Mouse (Mus musculus): ENCODE results near the gene Zbtb20.
"Not testable (repeated sequence)": the region's sequence is repeated elsewhere in the genome, so short reads cannot be mapped to it uniquely, and the experiment has no call there.

Zbtb20 gene

GRCm38 (mm10) chr16:42910016-42910415 is 34.3 kb downstream of the Zbtb20 start:
- no peak for DNase-seq (ENCODE audit: low spot score)

DNA sequence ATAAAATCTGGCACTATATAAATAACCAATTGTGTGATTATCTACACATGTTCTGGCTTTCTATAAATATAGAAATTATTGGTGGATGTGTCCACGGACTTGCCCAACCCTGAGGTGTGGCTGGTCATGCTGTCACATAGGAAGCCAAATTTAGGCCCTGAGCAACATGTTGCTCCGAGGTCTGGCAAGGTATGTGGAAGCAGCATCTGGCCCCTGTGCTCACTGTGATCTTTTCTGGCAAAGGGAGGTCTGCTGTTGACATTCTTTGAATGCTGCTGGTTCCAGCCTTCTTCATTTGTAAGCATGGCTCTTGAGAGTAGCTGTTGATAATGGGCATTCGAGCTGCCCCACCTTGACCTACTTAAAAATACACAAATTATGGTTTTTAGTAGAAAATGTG is 35.0 kb downstream of the Zbtb20 start:
- DNase-seq (ENCODE audit: low spot score): no peak

DNA sequence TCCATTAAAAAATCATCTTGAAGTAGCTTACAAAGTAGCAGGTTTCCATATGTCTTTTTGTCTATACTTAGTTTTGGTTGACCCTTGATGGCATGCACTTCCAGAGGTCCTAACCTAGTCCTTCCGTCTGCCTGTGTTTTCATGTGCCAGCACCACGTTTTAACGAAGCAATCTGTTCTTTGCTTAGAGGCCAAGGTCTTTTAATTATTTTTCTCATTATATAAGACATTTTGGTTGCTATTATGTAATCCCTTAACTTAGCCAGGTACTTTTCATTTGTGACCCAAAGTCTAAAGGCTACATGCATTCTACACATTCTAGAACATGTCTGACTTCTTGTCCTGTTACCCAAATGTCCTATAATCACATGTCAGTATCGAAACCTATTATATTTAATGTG is 35.6 kb downstream of the Zbtb20 start:
- DNase-seq (ENCODE audit: low spot score): no peak

DNA sequence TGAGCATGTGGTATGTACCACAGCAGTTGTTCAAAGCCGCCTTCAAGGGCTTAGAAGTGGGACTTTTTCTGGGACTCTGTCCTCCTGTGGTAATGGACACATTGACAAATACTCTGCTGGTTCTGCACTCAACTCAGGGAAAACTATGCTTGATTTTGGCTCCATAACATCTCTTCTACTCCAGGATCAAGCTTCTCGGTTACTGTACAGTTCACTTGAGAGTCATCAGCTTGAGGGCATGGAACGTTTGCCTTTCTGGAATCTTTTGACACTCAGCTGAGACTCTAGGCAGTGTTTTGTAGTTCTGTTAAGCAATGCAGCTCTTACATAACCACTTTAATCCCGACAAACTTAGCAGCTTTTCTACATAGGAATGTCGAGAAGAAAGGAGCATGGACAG is 36.1 kb downstream of the Zbtb20 start:
- DNase-seq (ENCODE audit: low spot score): no peak

GRCm38 (mm10) chr16:42913291-42913690 is 37.6 kb downstream of the Zbtb20 start:
- DNase-seq (ENCODE audit: low spot score): no peak

- peak; percentile 59 for DNase-seq (ENCODE audit: low spot score)
These were observed 38.9 kb downstream of the Zbtb20 start for GRCm38 (mm10) chr16:42914457-42915085.

DNA sequence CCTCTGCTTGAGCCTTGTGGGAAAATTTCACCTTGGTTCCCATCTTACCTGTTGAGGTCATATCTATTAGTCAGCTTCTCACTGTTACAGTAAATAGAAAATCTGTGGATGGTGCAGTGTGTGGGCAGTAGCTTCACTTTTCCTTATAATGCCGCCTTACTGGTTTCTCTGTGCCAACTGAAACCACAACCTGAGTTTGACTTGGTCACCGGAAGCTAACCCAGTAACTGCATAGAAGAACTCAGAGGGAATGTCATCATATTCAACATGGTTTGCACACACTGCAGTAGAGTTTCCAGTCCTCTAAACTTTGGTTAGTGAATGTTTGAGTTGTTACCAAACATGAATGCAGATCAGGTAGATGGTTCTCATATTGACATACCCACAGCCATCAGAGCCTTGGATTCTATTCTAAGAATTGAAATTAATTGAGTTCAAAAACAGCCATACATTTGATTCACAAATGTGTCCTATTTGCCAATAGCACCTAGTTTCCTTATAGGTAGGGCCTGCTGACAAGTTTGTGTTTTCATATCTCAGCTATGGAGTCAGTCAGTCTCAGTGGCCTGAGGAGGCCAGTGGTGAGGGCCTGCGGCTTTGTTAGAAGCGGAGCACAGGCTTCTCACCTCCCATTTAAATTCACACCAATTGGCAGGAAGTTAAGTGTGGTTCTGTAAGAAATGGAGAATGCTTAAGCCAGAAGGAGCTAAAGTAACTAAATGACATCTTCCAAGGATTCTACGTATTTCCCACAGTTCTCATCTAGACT is 44.5 kb downstream of the Zbtb20 start:
- DNase-seq (ENCODE audit: low spot score): no peak

GRCm38 (mm10) chr16:42921436-42921835 is 45.8 kb downstream of the Zbtb20 start:
- no peak for DNase-seq (ENCODE audit: low spot score)

- DNase-seq (ENCODE audit: low spot score): no peak
These were observed 62.5 kb downstream of the Zbtb20 start for GRCm38 (mm10) chr16:42938211-42938610.

- no peak for DNase-seq (ENCODE audit: low spot score)
These were observed 71.3 kb downstream of the Zbtb20 start for GRCm38 (mm10) chr16:42947016-42947415.

GRCm38 (mm10) chr16:42955401-42955800 is 79.7 kb downstream of the Zbtb20 start:
- not testable (repeated sequence) for DNase-seq (ENCODE audit: low spot score)

- no peak for DNase-seq (ENCODE audit: low spot score)
These were observed 97.2 kb downstream of the Zbtb20 start for GRCm38 (mm10) chr16:42972872-42973271.

DNA sequence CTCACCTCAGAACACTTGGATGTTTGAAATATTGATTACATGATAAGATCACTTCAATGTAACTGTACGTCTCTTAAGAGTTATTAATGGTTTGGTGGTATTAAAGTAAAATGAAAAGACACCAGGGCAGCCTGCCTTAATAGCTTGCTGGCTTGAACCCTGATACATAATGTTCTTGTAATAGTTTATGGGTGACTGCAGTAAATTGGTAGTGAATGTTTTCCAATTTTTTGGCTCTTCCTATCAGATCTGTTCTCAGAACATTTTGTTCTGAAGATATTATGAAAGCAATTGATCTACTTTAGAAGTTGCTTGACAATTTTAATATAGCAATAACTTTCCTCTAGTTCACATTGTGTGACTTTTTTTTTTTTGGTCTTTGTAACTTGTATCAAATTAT is 123.2 kb downstream of the Zbtb20 start:
- no peak for DNase-seq (ENCODE audit: low spot score)

GRCm38 (mm10) chr16:43026351-43026750 is 150.7 kb downstream of the Zbtb20 start:
- no peak for DNase-seq (ENCODE audit: low spot score)

GRCm38 (mm10) chr16:43029243-43029642 is 153.6 kb downstream of the Zbtb20 start:
- no peak for DNase-seq (ENCODE audit: low spot score)

DNA sequence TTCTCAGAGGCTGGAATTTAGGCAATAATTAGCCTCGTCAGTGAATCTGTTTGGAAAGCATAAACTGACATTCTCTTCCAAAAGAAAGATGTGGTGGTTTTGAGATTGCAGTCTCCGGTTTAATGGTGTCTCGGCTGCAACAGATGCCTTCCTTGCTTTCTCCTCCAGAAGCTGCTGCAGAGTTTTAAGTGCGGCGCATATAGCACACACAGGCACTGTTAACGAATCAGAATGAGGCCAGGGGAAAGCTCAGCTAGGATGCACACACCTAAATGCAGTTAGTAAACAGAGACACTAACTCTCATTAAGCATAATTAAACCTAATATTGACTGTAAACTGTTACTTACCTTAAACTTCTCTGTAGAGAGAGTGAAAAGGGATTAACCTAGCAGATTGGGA is 160.0 kb downstream of the Zbtb20 start:
- DNase-seq (ENCODE audit: low spot score): no peak

- DNase-seq (ENCODE audit: low spot score): no peak
These were observed 160.8 kb downstream of the Zbtb20 start for GRCm38 (mm10) chr16:43036510-43036909.

DNA sequence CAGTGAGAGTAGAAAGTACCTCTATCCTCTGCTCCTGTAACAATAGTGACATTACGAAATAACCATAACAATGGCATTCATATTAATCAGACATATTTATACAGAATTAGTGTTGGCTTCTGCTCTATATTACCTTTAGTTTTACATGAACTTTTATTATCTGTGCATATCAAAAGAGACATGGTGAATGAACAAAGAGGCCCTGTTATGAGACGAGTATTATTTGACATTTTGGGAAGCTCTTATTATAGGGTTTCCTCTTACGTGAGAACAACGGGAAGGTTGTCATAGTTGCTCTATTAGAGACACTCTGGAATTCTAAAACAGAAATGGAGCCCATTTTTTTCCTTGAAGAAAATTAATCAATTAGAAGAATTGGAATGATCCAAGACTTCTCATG is 161.6 kb downstream of the Zbtb20 start:
- DNase-seq (ENCODE audit: low spot score): no peak

DNA sequence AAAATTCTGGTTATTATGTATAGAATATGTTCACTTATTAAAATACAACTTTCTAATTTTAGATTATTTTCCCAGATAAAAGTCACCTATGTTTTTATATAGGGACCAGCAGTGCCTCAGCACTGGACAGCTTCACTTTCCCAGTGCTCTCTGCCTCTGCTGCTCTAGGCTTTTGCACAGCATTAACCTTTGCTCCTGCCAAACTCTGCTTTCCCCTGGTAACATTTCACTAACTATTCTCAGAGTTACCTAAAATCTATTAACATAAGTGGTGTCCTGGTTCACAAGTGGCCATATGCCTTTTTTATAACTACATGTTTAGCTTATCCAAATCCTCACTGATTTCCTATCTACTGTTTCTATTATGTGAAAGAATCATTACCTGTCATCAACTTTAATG is 169.9 kb downstream of the Zbtb20 start:
- DNase-seq (ENCODE audit: low spot score): no peak

GRCm38 (mm10) chr16:43046686-43047085 is 171.0 kb downstream of the Zbtb20 start:
- DNase-seq (ENCODE audit: low spot score): no peak

GRCm38 (mm10) chr16:43069666-43070295 is 194.1 kb downstream of the Zbtb20 start:
- DNase-seq (ENCODE audit: low spot score): no peak

DNA sequence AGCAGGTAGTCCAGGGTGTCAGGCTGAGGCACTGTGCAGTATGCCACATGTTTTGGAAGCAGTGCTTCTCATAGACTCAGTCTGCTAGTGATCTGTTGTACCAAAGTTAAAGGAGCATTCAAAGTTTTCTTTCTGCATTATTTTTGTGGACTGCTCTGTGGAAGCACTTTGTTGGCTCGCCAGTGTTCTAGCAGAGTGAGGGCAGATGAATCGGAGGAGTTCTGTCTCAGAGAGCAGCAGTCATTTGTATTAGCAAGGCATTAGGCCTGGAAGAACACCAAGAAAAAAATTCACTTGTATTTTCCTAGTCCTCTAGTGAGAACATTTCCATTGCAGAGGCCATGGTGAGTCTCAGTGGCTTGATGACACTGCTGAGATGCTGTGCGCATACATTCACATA is 196.2 kb downstream of the Zbtb20 start:
- DNase-seq (ENCODE audit: low spot score): no peak

All from MN1 (cell line).